Mouse (Mus musculus) cortical plate, adult 2 months (tissue): Measurements from ENCODE around the gene Vamp5.

Experiments used
- CTCF ChIP-seq: fragments of 200-500 bp; IDR thresholded peaks from 2 replicates; pipeline ENCODE4 v1.5.1; 2011; ENCODE audit warnings: mild to moderate bottlenecking, control low read depth, low read length; ENCODE audit not compliant: insufficient read depth; ENCODE audit errors: extremely low read depth
- POLR2A ChIP-seq: fragments of 200-500 bp; IDR thresholded peaks from 2 replicates; pipeline ENCODE4 v1.6.1; 2011; ENCODE audit warnings: mild to moderate bottlenecking, low read length, control low read depth; ENCODE audit not compliant: insufficient read depth; ENCODE audit errors: extremely low read depth

- TF ChIP-seq CTCF = no peak
- TF ChIP-seq POLR2A = peak; percentile 69; the same call in 1 of the 2 replicates
Observed at GRCm38 (mm10) chr6:72347166-72347941, 32.9 kb downstream of the Vamp5 start, which contains the start of gene 0610030E20Rik.
